Mouse (Mus musculus) CD4-positive helper T cell, adult 2 months (primary cell): Measurements from ENCODE around the gene Adgrf3.

Experiments
- DNase-seq: peaks from one replicate; pipeline ENCODE4 v3.0.0-alpha.2; 2012; ENCODE audit warnings: low read depth, missing footprints, low spot score

The Adgrf3 gene

DNA sequence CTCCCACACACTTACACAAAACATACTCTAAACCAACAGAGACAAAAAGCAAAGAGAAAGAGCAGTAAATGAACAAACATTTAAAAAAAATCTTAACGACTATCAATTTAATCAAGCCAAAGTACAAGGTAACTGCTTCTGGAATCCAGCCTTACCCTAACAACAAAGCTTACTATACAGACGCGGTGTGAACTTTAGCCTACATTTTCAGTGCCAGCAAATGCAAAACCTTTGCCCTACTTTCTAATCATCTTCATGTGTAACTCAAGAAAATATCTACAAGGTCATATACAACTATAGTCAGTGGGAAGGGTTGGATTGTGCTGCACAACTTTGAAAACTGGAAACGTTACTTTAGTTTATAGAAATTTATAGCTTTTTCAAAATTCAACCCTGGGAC, 53.5 kb downstream of the Adgrf3 start:
- no peak for DNase-seq

DNA sequence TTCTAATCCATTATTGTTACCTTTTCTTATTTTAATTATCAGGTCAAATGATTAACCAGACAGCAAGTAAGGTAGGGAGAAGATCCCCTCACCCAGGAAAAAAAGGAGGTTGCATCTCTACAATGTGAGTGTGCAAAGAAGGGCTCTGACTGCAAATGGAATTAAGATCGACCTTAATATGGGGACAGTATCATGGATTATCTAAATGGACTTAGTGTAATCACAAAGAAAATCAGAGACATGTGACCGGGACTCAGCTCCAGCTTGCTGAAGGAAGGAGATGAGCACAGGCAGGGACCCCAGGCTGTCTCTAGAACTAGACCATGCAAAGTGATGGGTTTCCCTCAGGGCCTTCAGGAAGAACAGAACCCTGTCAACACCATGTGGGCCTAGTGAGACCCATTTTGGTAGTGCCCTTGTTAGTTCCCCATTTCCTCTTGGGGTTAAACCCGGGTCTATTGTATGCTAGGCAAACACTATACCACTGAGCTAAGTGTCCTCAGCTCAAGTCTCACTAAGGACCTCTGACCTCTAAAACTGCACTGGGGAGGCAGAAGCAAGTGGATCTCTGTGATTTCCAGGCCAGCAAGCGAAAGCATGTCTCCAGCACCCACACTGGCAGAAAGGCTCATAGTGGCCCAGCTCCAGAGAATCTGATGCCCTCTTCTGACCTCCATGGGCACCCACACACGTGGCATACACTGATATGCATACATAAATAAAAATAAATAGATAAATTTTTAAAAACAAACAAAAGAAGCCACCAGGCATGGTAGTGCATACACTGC, 57.2 kb downstream of the Adgrf3 start:
- DNase-seq, result no peak

DNA sequence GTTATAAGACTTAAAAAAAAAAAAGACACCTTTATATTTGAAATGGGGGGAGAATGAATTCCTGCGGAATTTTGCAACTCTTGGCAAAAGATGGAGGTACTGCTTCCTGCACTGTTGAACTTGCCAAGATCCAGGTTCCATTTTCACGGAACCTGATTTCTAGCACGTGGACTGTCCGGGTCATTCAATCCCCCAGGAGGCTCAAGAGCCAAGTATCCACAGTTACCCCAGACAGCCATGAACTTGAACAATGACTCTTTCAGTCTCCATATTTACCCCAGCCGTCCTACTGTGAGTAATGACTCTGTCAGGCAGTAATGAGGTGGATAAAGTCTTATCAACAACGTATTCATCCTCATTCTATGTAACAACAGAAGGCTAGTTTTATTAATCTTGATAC, 59.0 kb downstream of the Adgrf3 start:
- no peak for DNase-seq
